Mouse (Mus musculus): ENCODE results near the gene Cobl.
A peak's percentile ranks its signal among the peaks of the same experiment; 100 is the strongest.

Gene Cobl

DNA sequence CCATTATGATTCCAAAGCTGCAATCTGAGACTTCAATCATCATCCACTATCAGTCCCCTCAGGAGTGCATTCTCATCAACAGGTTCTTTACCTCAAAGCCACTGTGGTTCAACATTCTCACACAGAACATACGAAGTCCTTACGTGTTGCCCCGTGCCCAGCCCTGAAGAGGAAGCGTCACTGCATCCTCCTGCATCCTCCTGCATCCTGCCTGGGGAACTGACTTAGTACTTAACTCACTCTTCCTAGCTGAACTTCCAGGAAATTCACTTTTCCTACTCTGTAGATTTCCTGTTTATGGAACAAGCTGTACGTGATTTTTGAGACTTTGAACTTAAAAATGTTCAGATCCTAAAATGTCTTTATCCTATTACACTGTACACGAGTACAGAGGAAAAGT lies 153.3 kb downstream of the Cobl start:
- no peak for DNase-seq (ENCODE audit: inconsistent ontology term)

- peak; percentile 29 for DNase-seq (ENCODE audit: inconsistent ontology term)
These were observed 155.2 kb downstream of the Cobl start for GRCm38 (mm10) chr11:12309423-12310023.

- peak; percentile 83 for DNase-seq (ENCODE audit: inconsistent ontology term)
These were observed 159.9 kb downstream of the Cobl start for GRCm38 (mm10) chr11:12304879-12305278.

GRCm38 (mm10) chr11:12299701-12300446 lies 164.9 kb downstream of the Cobl start:
- DNase-seq (ENCODE audit: inconsistent ontology term): peak; percentile 56

GRCm38 (mm10) chr11:12291654-12291935 lies 173.2 kb downstream of the Cobl start:
- DNase-seq (ENCODE audit: inconsistent ontology term): no peak

GRCm38 (mm10) chr11:12290911-12291653 lies 173.7 kb downstream of the Cobl start:
- DNase-seq (ENCODE audit: inconsistent ontology term): peak; percentile 58

GRCm38 (mm10) chr11:12285319-12286021 lies 179.3 kb downstream of the Cobl start:
- DNase-seq (ENCODE audit: inconsistent ontology term): peak; percentile 66

- no peak for DNase-seq (ENCODE audit: inconsistent ontology term)
These were observed 184.0 kb downstream of the Cobl start for GRCm38 (mm10) chr11:12280711-12281110.

DNA sequence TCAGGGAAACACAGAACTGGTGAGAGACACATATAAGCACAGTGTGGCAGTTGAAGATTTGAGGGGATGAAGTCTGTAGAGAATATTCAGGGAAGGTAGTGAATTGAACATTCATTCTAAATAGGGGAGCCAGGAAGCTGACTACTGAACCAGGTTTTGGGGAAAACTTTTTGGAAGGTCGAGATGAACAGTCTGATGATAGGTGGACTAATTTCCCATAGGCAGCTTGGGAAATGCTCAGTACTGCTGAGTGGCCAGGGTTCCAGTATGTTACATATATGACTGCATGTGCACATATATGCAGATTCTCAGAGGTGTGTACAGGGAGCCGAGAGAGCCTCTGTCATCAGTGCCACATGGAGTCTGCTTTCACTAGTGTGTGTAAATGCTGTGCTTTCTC lies 190.5 kb downstream of the Cobl start:
- no peak for DNase-seq (ENCODE audit: inconsistent ontology term)

DNA sequence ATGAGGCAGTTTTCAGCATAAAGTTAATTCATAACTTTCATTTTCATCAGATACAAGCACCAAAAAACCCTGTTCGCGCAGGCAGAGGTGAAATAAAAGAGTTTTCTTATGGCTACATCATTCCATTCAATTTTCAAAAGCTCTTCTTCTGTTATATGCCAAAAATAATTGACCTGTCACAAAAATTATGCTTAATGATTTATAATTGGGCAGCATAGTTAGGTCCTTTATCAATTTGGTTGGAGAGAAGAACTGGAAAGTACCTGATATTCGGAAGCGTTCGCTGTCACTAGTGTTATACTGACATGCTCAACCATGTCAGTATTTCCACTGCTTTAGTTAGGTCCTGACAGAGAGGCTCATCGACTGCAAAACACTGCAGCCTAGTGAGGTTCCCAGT lies 191.0 kb downstream of the Cobl start:
- DNase-seq (ENCODE audit: inconsistent ontology term): peak; percentile 92

DNA sequence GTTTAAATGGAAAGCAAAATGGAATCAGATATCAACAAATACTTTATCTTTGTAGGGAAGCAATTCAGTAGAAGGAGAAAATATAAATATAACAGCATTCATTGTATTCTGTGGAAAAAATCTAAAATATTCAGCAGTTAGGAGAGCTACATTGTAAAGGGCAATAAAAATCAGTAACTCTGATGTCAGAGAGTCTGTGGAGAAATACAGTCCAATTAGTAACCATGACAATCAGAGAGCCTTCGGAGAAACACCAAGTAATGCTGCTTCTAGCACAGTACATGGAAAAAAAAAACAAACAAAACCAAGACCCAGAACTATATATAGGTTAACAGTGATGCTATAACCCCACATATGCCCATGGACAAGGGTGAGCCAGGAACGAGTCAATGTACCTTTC lies 206.3 kb downstream of the Cobl start:
- DNase-seq (ENCODE audit: inconsistent ontology term): peak; percentile 64

DNA sequence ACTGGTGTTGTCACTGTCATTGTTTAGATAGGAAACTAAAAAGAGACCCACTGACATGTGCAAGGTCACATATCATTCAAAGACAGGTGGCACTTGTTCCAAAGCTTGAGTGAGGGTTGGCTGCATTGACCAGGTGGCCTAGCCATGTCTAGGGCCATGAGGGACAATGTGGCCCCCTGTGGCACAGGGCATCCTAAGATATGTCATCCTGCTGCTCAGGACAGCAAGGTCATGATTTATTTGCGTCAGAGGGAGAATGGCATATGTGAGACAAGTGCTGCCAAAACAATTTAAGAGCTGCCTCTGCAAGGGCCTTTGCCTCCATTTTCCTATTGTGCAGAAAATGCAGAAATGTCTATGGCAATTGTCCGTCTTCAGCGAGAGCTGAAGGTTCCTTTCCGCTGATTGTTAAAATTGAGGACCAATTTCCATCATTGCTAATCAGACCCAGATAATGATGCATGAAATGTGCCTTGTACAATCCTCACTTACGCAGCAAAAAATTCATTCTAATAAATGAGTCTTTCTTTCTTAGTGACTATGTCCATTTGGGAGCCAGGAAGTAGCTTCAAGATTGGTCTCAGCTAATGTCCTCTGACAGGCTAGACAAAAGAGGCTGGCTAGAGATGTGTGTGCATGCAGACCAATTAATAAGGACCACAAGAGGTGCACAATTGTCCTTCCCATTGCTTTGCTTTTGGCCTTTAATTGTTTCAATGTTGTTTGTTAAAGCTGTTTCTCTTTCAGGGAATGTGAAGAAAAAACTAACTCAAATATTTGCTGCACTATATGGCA lies 207.2 kb downstream of the Cobl start:
- DNase-seq (ENCODE audit: inconsistent ontology term): peak; percentile 98

GRCm38 (mm10) chr11:12245327-12245915 lies 219.3 kb downstream of the Cobl start:
- DNase-seq (ENCODE audit: inconsistent ontology term): no peak

DNA sequence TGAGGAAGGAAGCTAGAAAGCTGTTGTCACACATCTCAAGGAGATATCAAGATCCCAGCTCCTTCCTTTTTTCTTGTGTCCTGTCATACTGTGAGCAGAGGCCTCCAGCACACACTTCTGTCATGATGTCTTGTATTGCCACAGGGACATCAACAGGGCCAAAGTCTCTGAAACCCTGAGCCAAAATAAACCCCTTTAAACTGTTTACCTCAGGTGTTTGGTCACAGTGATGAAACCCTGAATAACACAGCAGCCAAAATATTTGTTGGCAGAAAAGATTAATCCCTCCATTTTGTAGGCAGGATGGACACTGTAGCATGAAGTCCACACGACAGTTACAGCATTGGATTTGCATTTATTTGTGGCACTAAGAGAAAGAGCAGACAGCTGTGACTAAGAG lies 228.4 kb downstream of the Cobl start:
- DNase-seq (ENCODE audit: inconsistent ontology term): no peak

GRCm38 (mm10) chr11:12234876-12235275 lies 229.9 kb downstream of the Cobl start:
- DNase-seq (ENCODE audit: inconsistent ontology term): peak; percentile 61

GRCm38 (mm10) chr11:12234126-12234525 lies 230.6 kb downstream of the Cobl start:
- peak; percentile 77 for DNase-seq (ENCODE audit: inconsistent ontology term)

GRCm38 (mm10) chr11:12232743-12233125 lies 232.0 kb downstream of the Cobl start:
- DNase-seq (ENCODE audit: inconsistent ontology term): peak; percentile 63

- DNase-seq (ENCODE audit: inconsistent ontology term): peak; percentile 81
These were observed 232.6 kb downstream of the Cobl start for GRCm38 (mm10) chr11:12232041-12232742.

DNA sequence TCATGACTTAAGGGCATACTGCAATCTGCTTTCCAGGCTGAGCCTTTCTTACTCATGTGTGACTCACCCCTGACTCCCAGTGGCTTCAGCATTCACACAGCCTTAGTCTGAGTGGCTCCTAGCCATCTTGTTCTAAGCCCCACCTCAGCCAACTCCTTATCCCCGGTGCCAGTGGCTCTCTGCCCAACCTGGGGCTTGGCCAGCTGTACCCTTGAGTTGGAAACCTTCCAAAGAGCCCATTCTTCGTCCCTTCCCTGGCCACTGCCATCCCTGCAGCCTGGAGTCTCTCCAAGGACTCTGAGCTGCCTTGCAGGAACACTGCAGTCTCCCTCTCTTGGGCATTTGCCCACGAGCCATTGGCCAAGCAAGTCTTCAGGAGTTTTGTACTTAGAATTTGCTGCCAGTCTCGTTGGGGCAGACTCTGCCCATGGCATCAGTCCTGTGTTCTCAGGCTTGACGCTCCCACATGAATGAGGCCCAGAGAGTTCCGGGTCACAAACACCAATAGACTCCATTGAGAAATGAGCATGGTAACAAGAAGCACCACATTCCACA lies 233.2 kb downstream of the Cobl start:
- peak; percentile 95 for DNase-seq (ENCODE audit: inconsistent ontology term)

GRCm38 (mm10) chr11:12229411-12229810 lies 235.3 kb downstream of the Cobl start:
- DNase-seq (ENCODE audit: inconsistent ontology term): peak; percentile 12

Data from Muller cell, postnatal 12 days (primary cell).